Mouse (Mus musculus): ENCODE data around the gene Tprn.

Gene Tprn

DNA sequence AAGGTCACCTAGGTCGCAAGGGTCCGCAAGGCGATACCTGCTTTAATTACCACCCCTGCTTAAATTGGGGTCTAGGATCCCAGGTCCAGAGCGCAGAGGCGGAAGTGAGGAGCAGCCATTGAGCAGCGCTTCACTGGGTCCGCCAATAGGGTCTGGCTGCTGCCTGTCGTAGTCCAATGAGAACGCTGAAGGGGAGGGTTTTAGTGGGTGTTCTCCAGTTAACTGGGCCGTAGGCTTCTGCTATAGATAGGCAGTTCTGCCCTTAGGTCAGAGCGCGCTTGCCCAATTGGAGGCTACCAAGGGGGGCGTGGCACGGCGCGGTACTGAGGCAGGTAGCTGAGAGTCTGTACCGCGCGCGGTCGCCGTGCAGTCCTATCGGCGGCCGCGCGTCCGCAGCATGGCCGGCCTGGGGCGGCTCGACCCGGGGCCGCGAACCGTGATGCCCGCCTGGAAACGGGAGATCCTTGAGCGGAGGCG lies at the start of gene Tprn:
Tprn (plus strand) TSS at position 328 of the 477 bp plus-strand sequence.
- DNase-seq: peak; percentile 93 to 96

DNA sequence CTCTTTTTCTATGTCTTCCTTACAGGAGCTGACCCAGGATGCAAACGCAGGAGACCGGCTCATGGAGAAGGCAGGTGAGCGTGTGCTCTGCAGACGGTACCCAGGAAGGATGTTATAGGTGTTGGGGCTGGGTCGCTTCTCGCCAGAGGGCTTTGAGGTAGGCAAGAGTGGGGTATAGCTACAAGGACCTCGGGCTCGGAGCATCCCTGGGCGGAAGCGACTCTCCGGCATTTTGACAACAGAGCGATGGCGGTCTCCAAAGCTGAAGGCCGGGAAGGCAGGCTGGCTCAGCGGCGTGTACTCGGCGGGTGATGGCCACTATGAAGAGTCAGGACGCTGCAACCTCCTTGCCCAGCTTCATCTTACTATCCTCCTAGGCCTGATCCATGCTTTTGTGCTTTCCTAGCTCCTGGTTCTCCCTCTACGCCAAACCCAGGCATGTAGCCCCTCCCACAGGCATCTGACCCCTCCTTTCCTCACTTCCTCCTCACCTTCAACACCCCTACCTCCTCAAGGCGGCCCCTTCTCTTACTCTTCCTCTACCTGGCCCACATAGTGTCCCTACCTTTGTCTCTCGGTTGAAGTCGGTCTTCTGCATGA lies 49.1 kb upstream of the Tprn start:
- no peak for DNase-seq

GRCm38 (mm10) chr2:25214444-25214843 lies 48.0 kb upstream of the Tprn start, which contains the start of gene Stpg3:
Stpg3 (minus strand) TSS chr2:25214637.
- no peak for DNase-seq

DNA sequence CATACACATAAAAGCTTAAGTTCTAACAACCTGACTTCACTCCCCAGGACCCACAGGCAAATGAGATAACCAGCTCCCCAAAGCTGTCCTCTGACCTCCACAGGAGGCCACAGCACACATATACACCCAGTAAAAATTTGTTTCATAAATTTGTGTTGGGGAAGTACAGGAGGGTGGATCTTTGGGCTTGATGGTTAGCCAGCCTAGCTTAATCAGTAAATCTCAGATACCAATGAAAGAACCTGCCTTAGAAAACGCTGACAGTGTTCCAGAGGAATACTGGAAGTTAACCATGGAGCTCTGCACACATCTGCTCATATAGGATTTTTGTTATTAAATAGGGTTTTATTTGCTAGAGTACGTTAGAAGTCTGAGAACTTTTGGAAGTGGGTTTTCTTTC lies 44.8 kb upstream of the Tprn start:
- DNase-seq: no peak

DNA sequence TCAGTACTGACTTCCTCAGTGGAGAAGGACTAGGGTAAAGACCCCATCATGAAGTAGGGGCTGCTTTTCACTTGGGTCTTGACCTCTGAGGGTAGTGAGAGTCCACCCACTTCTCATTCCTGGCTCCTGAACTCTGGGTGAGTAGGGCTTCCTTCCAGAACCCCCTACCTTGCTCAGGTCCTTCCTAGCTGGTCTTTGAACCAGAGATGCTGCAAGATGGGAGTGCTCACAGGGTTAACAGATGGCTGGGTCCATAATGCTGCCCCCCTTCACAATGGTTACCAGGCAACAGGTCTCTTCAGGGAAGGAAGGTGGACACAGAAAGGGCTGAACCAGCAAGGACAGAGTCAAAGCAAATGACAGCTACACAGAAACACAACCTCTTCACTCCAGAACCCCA lies 44.0 kb upstream of the Tprn start, which contains the start of gene Fam166a:
Fam166a (plus strand) TSS at position 301 of the 400 bp plus-strand sequence.
- no peak for DNase-seq

DNA sequence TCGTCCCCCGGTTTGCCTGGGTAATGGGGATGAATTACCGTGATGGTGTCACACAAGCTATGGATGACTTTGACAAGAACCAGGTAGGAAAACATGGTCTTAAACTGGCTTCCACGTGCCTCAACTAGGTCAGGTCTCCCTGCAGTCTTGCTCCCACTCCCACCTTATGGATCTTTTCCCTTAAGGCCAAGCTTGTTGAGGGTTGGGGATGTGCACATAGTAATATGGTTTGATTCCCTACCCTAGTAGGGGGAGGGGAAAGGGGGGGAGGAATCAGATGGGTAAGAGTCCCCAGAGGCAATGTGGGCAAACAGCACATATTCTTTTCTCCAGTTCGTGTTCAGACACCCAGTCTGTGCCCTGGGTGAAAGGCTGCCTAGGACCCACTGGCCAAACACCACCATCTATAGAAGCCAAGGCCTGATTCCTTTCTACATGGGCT lies 41.1 kb upstream of the Tprn start:
- DNase-seq: no peak

GRCm38 (mm10) chr2:25223681-25224491 lies 38.5 kb upstream of the Tprn start:
- DNase-seq: peak; percentile 78 to 86

- no peak for DNase-seq
Measured at GRCm38 (mm10) chr2:25224492-25224765, 38.0 kb upstream of the Tprn start, which contains the start of gene Tubb4b. Tubb4b (minus strand) TSS chr2:25224702.

DNA sequence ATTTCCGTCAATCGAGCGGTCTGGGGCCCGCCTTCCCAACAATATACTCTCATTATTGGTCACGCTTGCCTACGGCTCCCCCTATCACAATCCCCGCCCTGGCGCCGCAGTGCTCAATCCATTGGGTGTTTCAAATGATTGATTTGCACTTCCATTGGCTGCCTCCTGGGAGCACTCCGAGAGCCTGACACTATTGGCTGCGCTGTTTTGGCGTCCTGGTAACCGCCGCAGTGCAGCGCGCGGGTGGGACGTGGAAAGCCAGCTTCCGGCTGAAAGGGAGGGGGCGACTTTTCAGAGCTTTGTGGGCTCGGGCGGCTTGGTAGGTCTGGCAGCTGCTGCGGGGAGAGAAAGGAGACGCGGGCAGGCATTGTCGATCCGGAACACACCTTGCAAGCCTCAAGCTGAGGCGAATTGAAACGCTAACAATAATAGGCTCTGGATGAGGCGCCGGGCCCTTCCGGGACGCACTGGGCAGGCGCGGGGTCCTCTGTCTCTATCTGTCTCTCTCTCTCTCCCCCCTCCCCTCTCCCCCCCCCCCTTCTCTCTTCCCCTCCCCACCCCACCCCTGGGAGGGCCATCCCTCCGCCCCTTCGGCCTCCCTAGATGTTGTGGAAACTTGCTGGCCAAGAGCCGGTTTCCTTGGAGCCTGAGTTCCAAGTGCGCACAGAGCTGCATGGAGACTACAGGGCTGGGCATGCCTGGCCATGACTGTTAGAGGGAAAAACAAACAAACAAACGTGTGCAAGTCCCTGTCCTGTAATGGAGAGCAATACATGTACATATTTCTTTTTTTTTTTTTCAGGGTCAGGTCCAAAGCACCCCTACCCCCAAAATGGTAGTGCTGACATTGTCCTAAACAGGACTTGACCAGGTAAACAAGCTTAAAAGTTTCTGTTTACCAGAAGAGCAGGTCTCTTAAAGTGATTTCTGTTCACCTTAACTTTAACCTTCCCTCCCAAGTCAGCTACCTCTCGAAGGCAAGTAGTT lies 37.4 kb upstream of the Tprn start:
- DNase-seq: peak; percentile 96 to 99

GRCm38 (mm10) chr2:25225811-25226379 lies 36.5 kb upstream of the Tprn start:
- DNase-seq: no peak

GRCm38 (mm10) chr2:25226864-25227263 lies 35.6 kb upstream of the Tprn start:
- no peak for DNase-seq

- no peak for DNase-seq
Measured at GRCm38 (mm10) chr2:25227406-25227805, 35.0 kb upstream of the Tprn start.

DNA sequence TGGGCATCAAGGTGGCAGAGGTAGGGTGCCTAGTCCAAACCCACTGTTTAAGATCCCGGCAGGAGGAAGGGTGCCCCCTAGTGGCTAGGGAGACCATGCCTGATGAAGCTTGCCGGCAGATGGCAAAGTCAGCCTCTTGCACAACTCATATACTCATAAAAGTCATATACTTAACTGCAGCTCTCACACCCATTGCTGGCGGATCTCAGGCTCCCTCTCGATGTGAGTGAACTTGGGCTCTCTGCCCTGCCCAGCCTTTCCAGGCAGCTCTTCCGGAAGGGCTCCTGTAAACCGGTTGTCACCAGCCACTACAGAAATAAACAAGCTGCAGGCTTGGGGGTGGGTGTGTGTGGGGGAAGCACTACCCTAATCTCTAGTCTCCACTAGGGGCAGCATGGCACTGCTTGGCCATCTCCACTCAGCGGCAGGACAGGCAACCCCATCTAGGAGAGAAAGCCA lies 34.0 kb upstream of the Tprn start:
- peak; percentile 83 to 85 for DNase-seq

- peak in 1 of 2 experiments; percentile 21 for DNase-seq
Measured at GRCm38 (mm10) chr2:25228995-25229530, 33.4 kb upstream of the Tprn start.

GRCm38 (mm10) chr2:25229582-25229981 lies 32.8 kb upstream of the Tprn start:
- DNase-seq: no peak

- DNase-seq: no peak
Measured at GRCm38 (mm10) chr2:25230581-25230980, 31.8 kb upstream of the Tprn start.

DNA sequence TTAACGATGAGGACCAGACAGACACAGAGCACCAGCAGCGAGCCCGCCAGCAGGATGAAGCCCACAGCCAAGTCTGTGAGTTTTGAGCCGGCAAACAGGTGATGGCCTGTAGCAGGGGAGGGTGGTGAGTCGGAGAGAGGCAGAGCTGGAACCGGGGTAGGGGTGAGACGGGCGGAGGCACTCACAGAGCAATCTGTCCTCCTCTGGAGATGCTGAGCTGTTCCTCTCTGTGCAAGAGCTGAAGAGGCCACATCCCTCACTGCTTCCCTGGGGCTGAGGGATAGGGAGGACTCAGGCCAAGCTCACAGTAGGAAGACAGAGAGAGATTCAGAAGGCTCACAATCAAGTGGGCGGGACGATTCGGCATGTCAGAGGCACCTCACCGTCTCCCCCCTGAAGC lies 31.4 kb upstream of the Tprn start:
- no peak for DNase-seq

DNA sequence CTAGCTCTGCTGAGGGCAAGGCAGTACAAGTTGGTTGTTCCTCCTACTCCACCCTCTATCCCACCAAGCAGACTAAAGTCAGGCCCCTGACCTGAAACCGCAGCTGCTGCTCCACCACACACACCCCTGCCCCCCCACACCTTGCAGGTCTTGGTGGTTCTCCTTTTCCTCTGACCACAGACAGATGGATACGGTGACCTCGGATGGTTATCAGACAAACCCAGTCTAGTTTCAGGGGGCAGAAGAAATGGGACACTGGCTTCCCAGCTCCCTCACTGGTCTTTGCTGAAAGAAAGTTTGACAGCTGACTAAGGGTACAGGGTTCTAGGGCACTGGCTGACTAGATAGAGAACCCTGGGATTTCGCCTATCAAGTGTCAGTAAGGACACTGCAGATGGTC lies 29.0 kb upstream of the Tprn start:
- no peak for DNase-seq

- no peak for DNase-seq
Measured at GRCm38 (mm10) chr2:25234050-25234449, 28.4 kb upstream of the Tprn start, which contains the start of gene Slc34a3. Slc34a3 (minus strand) TSS chr2:25234364.

- DNase-seq: no peak
Measured at GRCm38 (mm10) chr2:25234551-25235220, 27.7 kb upstream of the Tprn start.

- DNase-seq: no peak
Measured at GRCm38 (mm10) chr2:25236614-25237013, 25.8 kb upstream of the Tprn start, which contains the start of gene Rnf224. Rnf224 (minus strand) TSS chr2:25236787.

Measured in thymus, postnatal 36 days (tissue).